Mouse (Mus musculus) ES-Bruce4 (cell line): ENCODE measurements around the gene Smyd2. TPM values are rescaled to one million over a fixed set of nuclear protein-coding genes. Genes with fewer than 3 reads are reported as not detected.

Experiments
- H3K27ac ChIP-seq: 2 replicates; pipeline ENCODE4 v1.5.1; 2012; ENCODE audit warnings: low read length, inconsistent platforms; ENCODE audit not compliant: insufficient read depth
- H3K27me3 ChIP-seq: 2 replicates; pipeline ENCODE4 v1.6.1; 2012; ENCODE audit warnings: mild to moderate bottlenecking, low read length, inconsistent platforms; ENCODE audit not compliant: control insufficient read depth, poor library complexity, insufficient read depth, severe bottlenecking
- H3K36me3 ChIP-seq: 2 replicates; pipeline ENCODE4 v1.6.1; 2012; ENCODE audit warnings: inconsistent platforms, mild to moderate bottlenecking, low read length, moderate library complexity; ENCODE audit not compliant: control insufficient read depth, poor library complexity, insufficient read depth, severe bottlenecking
- H3K4me1 ChIP-seq: one replicate; pipeline ENCODE4 v1.8.1; 2011; ENCODE audit warnings: low read length; ENCODE audit not compliant: control insufficient read depth, insufficient read depth
- H3K4me3 ChIP-seq: 2 replicates; pipeline ENCODE4 v1.5.1; 2011; ENCODE audit warnings: low read depth, mild to moderate bottlenecking, low read length
- H3K9ac ChIP-seq: 2 replicates; pipeline ENCODE4 v1.6.1; 2012; ENCODE audit warnings: low read depth, mild to moderate bottlenecking, inconsistent platforms; ENCODE audit not compliant: poor library complexity, severe bottlenecking
- H3K9me3 ChIP-seq: replicated peaks from 2 replicates; pipeline ENCODE4 v1.6.1; 2012; ENCODE audit warnings: mild to moderate bottlenecking, low read length, inconsistent platforms; ENCODE audit not compliant: control insufficient read depth, poor library complexity, insufficient read depth, severe bottlenecking
- CTCF ChIP-seq: IDR thresholded peaks from one replicate; pipeline ENCODE4 v1.8.1; 2011; ENCODE audit warnings: low read depth, low read length
- EP300 ChIP-seq: IDR thresholded peaks from 2 replicates; pipeline ENCODE4 v1.6.1; 2011; ENCODE audit warnings: low read depth, low read length; ENCODE audit not compliant: insufficient read depth
- POLR2A ChIP-seq: IDR thresholded peaks from one replicate; pipeline ENCODE4 v1.8.1; 2011; ENCODE audit warnings: low read length; ENCODE audit not compliant: insufficient read depth
- polyA plus RNA-seq: library from polyadenylated mRNA; stranded (reverse); fragments of >200 nt; gene quantifications from 2 replicates; pipeline ENCODE4 v1.2.4, GENCODE M21; 2011; ENCODE audit warnings: low read depth; ENCODE audit not compliant: missing spikeins, insufficient read depth, insufficient read length

Smyd2 gene
- polyA plus RNA-seq, 1 experiment: 34.8 TPM

GRCm38 (mm10) chr1:189913093-189913760 is 8.9 kb downstream of the Smyd2 start:
- TF ChIP-seq CTCF: no peak
- TF ChIP-seq EP300: peak; percentile 73; the same call in 1 of the 2 replicates
- TF ChIP-seq POLR2A: no peak
- H3K4me1 ChIP-seq: peaks cover 14% of the 10 kb centered on the region
- H3K27me3 ChIP-seq: no peaks in the 10 kb centered on the region
- H3K4me3 ChIP-seq: no peak overlapping the region
- H3K9me3 ChIP-seq: no peaks in the 10 kb centered on the region
- no peaks in the 10 kb centered on the region for H3K36me3 ChIP-seq
- H3K9ac ChIP-seq: no peak overlapping the region
- no peak overlapping the region for H3K27ac ChIP-seq

- no peaks in the 10 kb centered on the region for H3K27me3 ChIP-seq
- H3K9ac ChIP-seq: no peak overlapping the region
- TF ChIP-seq CTCF (no peak), POLR2A (no peak)
- peaks cover 16% of the 10 kb centered on the region for H3K4me1 ChIP-seq
- H3K36me3 ChIP-seq: no peaks in the 10 kb centered on the region
- no peak overlapping the region for H3K27ac ChIP-seq
- no peaks in the 10 kb centered on the region for H3K9me3 ChIP-seq
- H3K4me3 ChIP-seq: no peak overlapping the region
Measured at GRCm38 (mm10) chr1:189910685-189911345, 11.3 kb downstream of the Smyd2 start.

DNA sequence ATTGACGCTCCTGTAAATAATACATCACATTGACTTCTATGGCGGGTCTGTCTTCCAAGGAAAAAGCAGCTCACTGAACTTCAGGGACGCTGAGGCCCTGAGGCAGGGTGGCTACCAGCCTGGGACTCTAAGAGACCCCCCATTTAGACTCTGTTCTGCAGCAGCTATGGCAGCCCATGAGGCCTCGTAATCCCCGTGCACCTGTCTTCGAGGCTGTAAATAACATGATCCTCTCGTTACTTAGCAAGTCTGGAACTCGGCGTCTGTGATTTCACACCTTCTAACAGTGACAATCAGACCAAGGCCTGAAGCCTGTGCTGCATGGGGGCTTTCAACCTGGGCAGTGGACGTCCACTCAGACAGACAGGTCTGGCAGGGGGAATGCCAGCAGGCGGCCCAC is 19.0 kb downstream of the Smyd2 start:
- H3K4me1 ChIP-seq: peaks cover 3% of the 10 kb centered on the region
- H3K9ac ChIP-seq: no peak overlapping the region
- H3K36me3 ChIP-seq: no peaks in the 10 kb centered on the region
- H3K4me3 ChIP-seq: no peak overlapping the region
- H3K27ac ChIP-seq: no peak overlapping the region
- no peak for TF ChIP-seq POLR2A
- no peak for TF ChIP-seq EP300
- no peak for TF ChIP-seq CTCF
- H3K27me3 ChIP-seq: no peaks in the 10 kb centered on the region
- no peaks in the 10 kb centered on the region for H3K9me3 ChIP-seq

GRCm38 (mm10) chr1:189902413-189902812 is 19.8 kb downstream of the Smyd2 start:
- TF ChIP-seq EP300 (no peak), CTCF (no peak), POLR2A (no peak)
- H3K9ac ChIP-seq: no peak overlapping the region

DNA sequence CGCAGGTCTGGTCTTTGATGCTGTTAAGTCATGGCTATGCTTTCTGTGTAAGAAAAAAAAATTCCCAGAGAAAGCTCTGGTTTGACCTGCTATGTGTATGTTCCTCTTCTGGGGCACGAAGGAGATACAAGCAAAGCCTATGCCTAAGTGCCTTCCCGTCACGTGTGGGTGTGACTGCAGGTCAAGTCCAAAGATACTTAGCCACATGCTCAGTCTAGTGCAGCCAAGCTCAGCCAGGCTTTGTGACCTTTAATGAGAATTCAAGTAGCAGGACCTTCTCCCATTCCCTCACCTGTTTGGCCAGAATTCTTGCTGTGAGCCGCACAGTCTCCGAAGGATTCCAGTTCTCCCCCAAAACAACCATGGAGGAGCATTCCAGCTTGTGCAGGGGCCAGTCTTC is 22.6 kb downstream of the Smyd2 start:
- peaks cover 3% of the 10 kb centered on the region; the same call in 1 of the 2 replicates for H3K36me3 ChIP-seq
- H3K9ac ChIP-seq: no peak overlapping the region
- H3K4me3 ChIP-seq: no peak overlapping the region
- H3K9me3 ChIP-seq: no peaks in the 10 kb centered on the region
- no peaks in the 10 kb centered on the region for H3K4me1 ChIP-seq
- H3K27ac ChIP-seq: no peak overlapping the region
- H3K27me3 ChIP-seq: no peaks in the 10 kb centered on the region
- TF ChIP-seq EP300 (no peak), POLR2A (no peak), CTCF (no peak)

More at GRCm38 (mm10) chr1:189902413-189902812, 19.8 kb downstream of the Smyd2 start:
- no peak overlapping the region for H3K4me3 ChIP-seq
- H3K36me3 ChIP-seq: no peaks in the 10 kb centered on the region
- no peaks in the 10 kb centered on the region for H3K27me3 ChIP-seq
- peaks cover 2% of the 10 kb centered on the region for H3K4me1 ChIP-seq
- H3K27ac ChIP-seq: no peak overlapping the region
- no peaks in the 10 kb centered on the region for H3K9me3 ChIP-seq

- TF ChIP-seq EP300 (no peak), CTCF (no peak)
- Histone ChIP-seq H3K9me3 (no peaks in the 10 kb centered on the region), H3K9ac (no peak overlapping the region), H3K27me3 (no peaks in the 10 kb centered on the region), H3K4me3 (no peak overlapping the region), H3K27ac (no peak overlapping the region), H3K4me1 (no peaks in the 10 kb centered on the region), H3K36me3 (peaks cover 3% of the 10 kb centered on the region; the same call in 1 of the 2 replicates)
Measured at GRCm38 (mm10) chr1:189898708-189899107, 23.5 kb downstream of the Smyd2 start.
